Mouse (Mus musculus) lung, postnatal 10 days (tissue): ENCODE measurements at regions not wholly inside any gene's neighbourhood (a gene's known extent, or its start where the extent isn't known, plus 50 kb on each side); places are given as distances from the start of the nearest gene placed in this dataset.

Experiments used
- DNase-seq: peaks from one replicate; pipeline ENCODE4 v3.0.0; 2021

DNA sequence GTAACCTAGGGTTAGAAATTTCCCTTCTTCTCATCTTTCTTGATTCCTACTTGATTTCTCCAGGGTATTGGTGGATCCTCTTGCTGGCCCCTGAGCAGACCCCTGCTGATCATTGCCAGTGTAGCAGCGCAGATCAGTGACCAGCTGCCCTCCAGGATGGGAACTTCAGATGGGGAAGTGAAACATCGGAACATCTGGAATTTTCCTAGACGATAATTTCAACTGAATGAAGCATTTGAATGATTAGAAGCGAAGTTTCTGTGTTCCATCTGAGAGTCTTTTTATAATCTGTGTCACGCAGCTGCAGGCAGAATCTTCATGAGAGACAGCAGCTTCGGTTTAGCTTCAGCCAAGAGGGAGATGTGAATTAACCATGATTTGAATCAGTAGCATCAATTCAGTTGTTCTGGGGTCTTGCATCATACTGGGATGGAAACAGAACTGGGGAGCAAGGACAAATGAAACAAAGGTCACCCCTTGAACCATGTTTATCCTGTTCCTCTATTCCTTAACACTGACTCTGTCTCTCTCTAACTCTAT lies 57.8 kb upstream of the Ddit4l start:
- DNase-seq, result no peak

DNA sequence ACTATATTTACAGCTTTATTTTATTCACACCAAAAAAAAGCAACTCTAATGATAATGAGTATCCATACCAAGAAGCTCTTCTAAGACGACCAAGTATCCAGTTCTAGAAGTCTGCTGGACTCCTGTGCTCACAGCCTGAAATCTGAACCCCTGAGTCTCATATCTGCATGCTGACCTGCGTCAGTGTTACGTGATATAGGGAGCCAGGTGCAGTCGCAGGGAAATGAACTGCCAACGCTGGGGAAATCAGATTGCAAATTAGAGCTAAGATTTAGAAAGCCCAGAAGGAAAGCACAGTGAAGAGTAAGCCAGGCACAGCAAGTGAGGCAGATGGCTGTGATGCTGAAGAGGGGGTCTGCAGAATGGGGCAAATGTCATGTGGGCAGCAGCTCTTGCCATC lies 57.1 kb upstream of the Ddit4l start:
- no peak for DNase-seq

- no peak for DNase-seq
Measured at GRCm38 (mm10) chr3:137568580-137569313, 52.7 kb upstream of the Ddit4l start.
